Mouse (Mus musculus) mammary gland, adult 2 months (tissue): Measurements from ENCODE around the gene Pdzk1ip1. TPM values are rescaled to one million over a fixed set of nuclear protein-coding genes. Genes with fewer than 3 reads are reported as not detected.

Experiments
- polyA plus RNA-seq: library from polyadenylated mRNA; depleted of rRNA; stranded (reverse); fragments of >200 nt; gene quantifications from 2 replicates; pipeline ENCODE4 v1.2.3, GENCODE M21; 2012; ENCODE audit warnings: low replicate concordance; rRNA removed

The Pdzk1ip1 gene
- polyA plus RNA-seq, result 17.7 and 45.9 TPM in 2 replicates

DNA sequence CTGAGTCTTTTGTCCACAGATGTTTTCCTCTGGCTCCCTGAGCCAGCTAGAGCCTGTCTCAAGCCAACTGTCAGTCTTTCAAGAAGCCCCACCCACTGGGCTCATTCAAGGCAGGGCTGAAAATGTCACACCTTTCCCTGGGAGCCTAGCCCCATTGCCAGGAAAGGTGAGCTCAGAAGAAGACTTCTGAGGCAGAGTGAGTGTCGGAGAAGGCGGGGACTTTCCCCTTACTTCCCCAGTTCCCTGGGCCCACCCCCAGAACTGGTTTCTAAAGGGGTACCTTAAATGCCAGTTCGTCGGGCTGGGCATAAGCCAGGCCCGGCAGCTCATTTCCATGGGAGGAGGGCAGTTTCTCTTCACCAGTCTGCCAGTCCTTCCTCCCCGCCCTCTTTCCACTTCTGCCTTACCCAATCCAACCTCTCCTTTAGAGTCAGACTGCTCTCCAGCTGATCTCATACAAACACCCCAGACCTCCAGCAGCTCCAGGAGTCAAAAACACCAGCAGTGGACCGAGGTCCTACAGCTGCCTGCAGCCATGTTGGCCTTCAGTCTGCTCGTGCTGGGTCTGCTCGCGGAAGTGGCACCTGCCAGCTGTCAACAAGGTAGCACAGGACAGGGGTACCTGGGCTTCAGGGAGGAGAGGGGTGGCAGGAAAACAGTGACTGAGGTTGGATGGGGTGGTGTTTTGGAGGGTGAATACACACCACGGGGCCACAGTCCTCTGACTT lies at the start of gene Pdzk1ip1:
Pdzk1ip1 (plus strand) TSS at position 98 of the 728 bp plus-strand sequence.

DNA sequence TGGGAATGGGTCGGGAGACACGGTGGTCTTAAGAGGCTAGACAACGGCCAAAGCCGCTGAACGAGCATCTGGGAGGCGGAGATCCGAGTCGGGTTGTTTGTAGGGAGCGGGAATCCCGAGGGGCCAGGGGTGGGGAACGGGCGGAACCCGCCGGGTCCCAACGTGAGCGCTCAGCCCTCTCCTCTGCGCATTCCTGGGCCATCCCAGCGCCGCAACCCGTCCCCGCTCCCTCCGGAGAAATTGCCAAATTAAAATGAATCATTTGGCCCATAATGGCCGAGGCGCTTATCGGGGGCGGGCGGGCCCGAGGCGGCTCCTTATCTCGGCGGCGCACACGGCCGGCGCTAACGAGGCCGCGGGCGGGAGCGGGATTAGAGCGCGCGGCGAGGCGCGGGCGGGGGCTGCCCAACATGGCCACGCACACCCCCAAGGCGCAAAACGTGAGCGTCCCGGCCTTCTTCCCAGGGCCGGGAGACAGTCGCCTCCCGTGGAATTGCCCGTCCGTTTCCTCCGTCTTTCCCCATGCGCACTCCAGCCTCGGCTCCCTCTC lies 32.1 kb upstream of the Pdzk1ip1 start, which contains the start of gene Tal1:
Tal1 (plus strand) TSS at position 56 of the 550 bp plus-strand sequence.

DNA sequence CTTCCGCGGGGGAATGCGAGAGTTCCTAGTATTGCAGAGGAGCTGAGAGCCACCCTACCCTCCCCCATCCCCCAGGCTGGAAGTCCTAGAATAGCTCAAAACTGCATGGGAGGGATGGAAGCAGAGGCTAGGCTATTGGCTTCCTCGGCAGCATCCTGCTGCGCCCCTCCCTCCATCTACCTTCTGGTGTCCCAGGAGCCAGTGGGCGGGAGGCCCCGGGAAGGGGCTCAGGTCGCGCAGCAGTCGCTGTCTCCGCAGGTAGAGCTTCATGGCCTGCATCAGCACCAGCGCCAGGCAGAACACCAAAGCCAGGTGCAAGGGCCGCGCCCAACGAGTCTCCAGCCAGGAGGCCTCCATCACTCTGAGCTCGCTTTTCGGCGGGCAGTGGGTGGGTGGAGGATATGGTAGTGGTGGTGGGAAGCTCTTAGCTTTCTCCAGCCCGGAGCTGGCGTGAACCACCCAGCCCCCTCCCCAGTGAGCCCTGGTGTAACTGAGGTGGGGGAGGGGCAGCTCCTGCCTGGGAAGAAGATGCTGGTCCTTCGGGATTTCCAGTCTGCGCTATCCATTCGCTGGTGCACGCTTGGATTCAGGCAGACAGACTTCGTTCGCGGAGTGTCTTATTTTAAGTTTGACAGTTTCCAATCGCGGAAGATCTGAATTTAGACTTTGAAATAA lies 45.2 kb downstream of the Pdzk1ip1 start, which contains the start of gene Cyp4x1:
Cyp4x1 (minus strand) TSS at position 661 of the 675 bp plus-strand sequence.

Other genes starting within 250 kb of the Pdzk1ip1 start
- 0.33 and 1.8 TPM in 2 replicates for gene Foxd2, start 179.8 kb upstream of the Pdzk1ip1 start, polyA plus RNA-seq
- not detected in 2 replicates for gene Foxe3, start 162.7 kb upstream of the Pdzk1ip1 start, polyA plus RNA-seq
- gene Cmpk1, start 101.5 kb upstream of the Pdzk1ip1 start, polyA plus RNA-seq, result 21.1 and 21.8 TPM in 2 replicates
- 0.27 and 0.66 TPM in 2 replicates for gene Stil, start 88.5 kb upstream of the Pdzk1ip1 start, polyA plus RNA-seq
- gene Tal1, start 32.3 kb upstream of the Pdzk1ip1 start, polyA plus RNA-seq, result 4.2 and 6.8 TPM in 2 replicates
- not detected in 2 replicates for gene Cyp4x1, start 45.6 kb downstream of the Pdzk1ip1 start, polyA plus RNA-seq
- gene Cyp4a29, start 153.4 kb downstream of the Pdzk1ip1 start, polyA plus RNA-seq, result not detected in 2 replicates
- 1.4 TPM in 1 of 2 replicates, not detected in the other for gene Cyp4a12a, start 210.3 kb downstream of the Pdzk1ip1 start, polyA plus RNA-seq